Mouse (Mus musculus) cortical plate, adult 2 months (tissue): Measurements from ENCODE around the gene Dhrs9. TPM values are rescaled to one million over a fixed set of nuclear protein-coding genes. Genes with fewer than 3 reads are reported as not detected.

Source experiments
- H3K27ac ChIP-seq: fragments of 200-500 bp; 2 replicates; pipeline ENCODE4 v1.5.1; 2012; ENCODE audit warnings: low read length, control low read depth, inconsistent platforms; ENCODE audit not compliant: insufficient read depth
- H3K4me1 ChIP-seq: fragments of 200-500 bp; 2 replicates; pipeline ENCODE4 v1.6.1; 2011; ENCODE audit warnings: low read length; ENCODE audit not compliant: control insufficient read depth, insufficient read depth
- H3K4me3 ChIP-seq: fragments of 200-500 bp; 2 replicates; pipeline ENCODE4 v1.5.1; 2011; ENCODE audit warnings: mild to moderate bottlenecking, low read length, control low read depth; ENCODE audit not compliant: insufficient read depth
- CTCF ChIP-seq: fragments of 200-500 bp; IDR thresholded peaks from 2 replicates; pipeline ENCODE4 v1.5.1; 2011; ENCODE audit warnings: mild to moderate bottlenecking, control low read depth, low read length; ENCODE audit not compliant: insufficient read depth; ENCODE audit errors: extremely low read depth
- POLR2A ChIP-seq: fragments of 200-500 bp; IDR thresholded peaks from 2 replicates; pipeline ENCODE4 v1.6.1; 2011; ENCODE audit warnings: mild to moderate bottlenecking, low read length, control low read depth; ENCODE audit not compliant: insufficient read depth; ENCODE audit errors: extremely low read depth
- polyA plus RNA-seq: library from polyadenylated mRNA; depleted of rRNA; stranded (reverse); fragments of >200 nt; gene quantifications from 2 replicates; pipeline ENCODE4 v1.2.3, GENCODE M21; 2012; rRNA removed

The Dhrs9 gene
- polyA plus RNA-seq, 1 experiment = not detected

- Histone ChIP-seq H3K4me1 (no peaks in the 10 kb centered on the region), H3K4me3 (no peak overlapping the region), H3K27ac (no peak overlapping the region)
- no peak for TF ChIP-seq POLR2A
- TF ChIP-seq CTCF = no peak
Measured at GRCm38 (mm10) chr2:69415070-69415469, 34.8 kb downstream of the Dhrs9 start.

- H3K27ac ChIP-seq = no peak overlapping the region
- H3K4me3 ChIP-seq = no peak overlapping the region
- H3K4me1 ChIP-seq = no peaks in the 10 kb centered on the region
- TF ChIP-seq CTCF = no peak
- no peak for TF ChIP-seq POLR2A
Measured at GRCm38 (mm10) chr2:69418294-69418881, 38.1 kb downstream of the Dhrs9 start.

- no peaks in the 10 kb centered on the region for H3K4me1 ChIP-seq
- no peak for TF ChIP-seq CTCF
- TF ChIP-seq POLR2A = no peak
- no peak overlapping the region for H3K27ac ChIP-seq
- no peak overlapping the region for H3K4me3 ChIP-seq
Measured at GRCm38 (mm10) chr2:69424829-69425228, 44.6 kb downstream of the Dhrs9 start.

GRCm38 (mm10) chr2:69426081-69426480 is 45.8 kb downstream of the Dhrs9 start:
- TF ChIP-seq CTCF (no peak), POLR2A (no peak)
- Histone ChIP-seq H3K27ac (no peak overlapping the region), H3K4me3 (no peak overlapping the region), H3K4me1 (no peaks in the 10 kb centered on the region)

GRCm38 (mm10) chr2:69427141-69427540 is 46.9 kb downstream of the Dhrs9 start:
- TF ChIP-seq POLR2A = no peak
- no peak for TF ChIP-seq CTCF
- Histone ChIP-seq H3K4me1 (no peaks in the 10 kb centered on the region), H3K27ac (no peak overlapping the region), H3K4me3 (no peak overlapping the region)

- H3K4me3 ChIP-seq = no peak overlapping the region
- no peaks in the 10 kb centered on the region for H3K4me1 ChIP-seq
- no peak overlapping the region for H3K27ac ChIP-seq
- TF ChIP-seq CTCF = peak; percentile 69
- no peak for TF ChIP-seq POLR2A
Measured at GRCm38 (mm10) chr2:69428116-69428515, 47.9 kb downstream of the Dhrs9 start.

- no peak overlapping the region for H3K27ac ChIP-seq
- no peak overlapping the region for H3K4me3 ChIP-seq
- peaks cover 1% of the 10 kb centered on the region; the same call in 1 of the 2 replicates for H3K4me1 ChIP-seq
- TF ChIP-seq CTCF (no peak), POLR2A (no peak)
Measured at GRCm38 (mm10) chr2:69441656-69442055, 61.4 kb downstream of the Dhrs9 start.

- Histone ChIP-seq H3K4me3 (no peak overlapping the region), H3K27ac (no peak overlapping the region), H3K4me1 (peaks cover 1% of the 10 kb centered on the region; the same call in 1 of the 2 replicates)
- no peak for TF ChIP-seq CTCF
- TF ChIP-seq POLR2A = no peak
Measured at GRCm38 (mm10) chr2:69445896-69446472, 65.7 kb downstream of the Dhrs9 start.

- no peak for TF ChIP-seq POLR2A
- no peak for TF ChIP-seq CTCF
- peaks cover 1% of the 10 kb centered on the region; the same call in 1 of the 2 replicates for H3K4me1 ChIP-seq
- H3K27ac ChIP-seq = no peak overlapping the region
- H3K4me3 ChIP-seq = no peak overlapping the region
Measured at GRCm38 (mm10) chr2:69448581-69448980, 68.3 kb downstream of the Dhrs9 start.

GRCm38 (mm10) chr2:69451128-69451527 is 70.9 kb downstream of the Dhrs9 start:
- peaks cover 1% of the 10 kb centered on the region; the same call in 1 of the 2 replicates for H3K4me1 ChIP-seq
- H3K27ac ChIP-seq = no peak overlapping the region
- H3K4me3 ChIP-seq = no peak overlapping the region
- TF ChIP-seq POLR2A (no peak), CTCF (no peak)

Other genes starting within 250 kb of the Dhrs9 start
- 3.2 and 3.5 TPM in 2 replicates for gene Nostrin, start 244.6 kb upstream of the Dhrs9 start, polyA plus RNA-seq
- gene Spc25, start 174.3 kb upstream of the Dhrs9 start, polyA plus RNA-seq = 0.91 and 1.1 TPM in 2 replicates
- not detected in 2 replicates for gene G6pc2, start 169.4 kb upstream of the Dhrs9 start, polyA plus RNA-seq
- gene Abcb11, start 37.8 kb upstream of the Dhrs9 start, polyA plus RNA-seq = 0.02 TPM in 1 of 2 replicates, not detected in the other
- 0.04 and 0.10 TPM in 2 replicates for gene Lrp2, start 205.6 kb downstream of the Dhrs9 start, polyA plus RNA-seq